Mouse (Mus musculus): ENCODE data around the gene Mas1. TPM values are rescaled to one million over a fixed set of nuclear protein-coding genes. Genes with fewer than 3 reads are reported as not detected.

Mas1 gene
- polyA plus RNA-seq, 2 experiments = 0.08 TPM; not detected in 1

DNA sequence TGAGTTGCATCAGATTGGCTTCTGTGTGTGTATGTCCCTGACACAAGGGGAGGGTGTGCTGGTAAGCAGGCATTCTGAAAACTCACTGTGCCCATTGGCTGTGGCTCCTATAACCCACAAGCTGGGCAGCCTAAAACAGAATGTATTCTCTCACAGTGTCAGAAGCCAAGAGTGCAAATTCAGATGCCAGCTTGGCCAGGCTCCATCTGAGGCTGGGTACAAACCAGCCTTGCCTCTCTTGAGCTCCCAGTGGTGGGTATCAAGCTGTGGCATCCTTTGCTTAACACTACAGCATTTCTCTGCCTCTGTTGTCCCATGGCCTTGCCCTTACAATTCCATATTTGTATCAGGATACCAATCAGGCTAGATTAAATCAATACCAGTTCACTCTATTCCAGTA lies 3.8 kb downstream of the Mas1 start:
- H3K36me3 ChIP-seq (replicated peaks; ENCODE audit: control insufficient read depth, insufficient read depth, low read depth) = no peaks in the 10 kb centered on the region
- H3K4me1 ChIP-seq (replicated peaks; ENCODE audit: control insufficient read depth in 2 of 2, insufficient read depth in 2 of 2, low read length in 1 of 2) = no peaks in the 10 kb centered on the region
- no peak overlapping the region for H3K9ac ChIP-seq (replicated peaks)
- no peak for ATAC-seq (ENCODE audit: insufficient read depth)
- no peak overlapping the region for H3K4me3 ChIP-seq (ENCODE audit: insufficient read depth in 1 of 2, low read depth in 2 of 2, low read length in 2 of 2)
- H3K27me3 ChIP-seq (ENCODE audit: control insufficient read depth, insufficient read depth, low read length) = no peaks in the 10 kb centered on the region
- H3K27ac ChIP-seq = no peak overlapping the region
- no peaks in the 10 kb centered on the region for H3K9me3 ChIP-seq (ENCODE audit: control insufficient read depth, low read length)
- DNase-seq (ENCODE audit: low read depth in 3 of 3, low spot score in 3 of 3) = no peak
- no peak overlapping the region for H3K4me2 ChIP-seq (ENCODE audit: low read depth)
- TF ChIP-seq CTCF (IDR thresholded peaks at IDR 0.05; ENCODE audit: low read depth) (no peak), EP300 (IDR thresholded peaks at IDR 0.05; ENCODE audit: low read depth) (no peak)

DNA sequence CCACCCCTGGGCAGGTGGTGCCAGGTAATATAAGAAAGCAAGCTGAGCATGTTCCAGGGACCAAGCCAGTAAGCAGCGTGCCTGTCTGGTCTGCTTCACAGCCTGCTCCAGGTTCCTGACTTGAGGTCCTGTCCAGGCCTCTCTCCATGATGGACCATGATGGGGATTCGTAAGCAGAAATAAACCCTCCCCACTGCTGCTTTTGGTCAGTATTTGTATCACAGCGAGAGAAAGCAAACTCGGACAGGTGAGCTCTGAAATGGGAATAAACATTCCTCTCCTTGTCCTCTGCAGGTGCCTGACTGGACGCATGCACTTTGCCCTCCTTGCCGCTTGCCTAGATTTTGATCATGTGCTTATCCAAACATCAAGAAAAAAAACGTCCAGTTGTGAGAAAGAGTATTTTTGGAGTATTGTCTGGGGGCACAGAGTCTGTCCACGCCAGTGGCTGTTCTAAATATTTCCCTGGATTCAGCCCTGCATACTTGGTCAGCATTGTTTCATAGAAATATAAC lies 8.9 kb downstream of the Mas1 start:
- H3K27me3 ChIP-seq (ENCODE audit: control insufficient read depth, insufficient read depth, low read length) = no peaks in the 10 kb centered on the region
- ATAC-seq (ENCODE audit: insufficient read depth) (no peak), DNase-seq (ENCODE audit: low read depth in 3 of 3, low spot score in 3 of 3) (no peak)
- H3K27ac ChIP-seq = no peak overlapping the region
- no peak overlapping the region for H3K4me3 ChIP-seq (ENCODE audit: insufficient read depth in 1 of 2, low read depth in 2 of 2, low read length in 2 of 2)
- no peaks in the 10 kb centered on the region for H3K9me3 ChIP-seq (ENCODE audit: control insufficient read depth, low read length)
- TF ChIP-seq CTCF (IDR thresholded peaks at IDR 0.05; ENCODE audit: low read depth) (no peak), EP300 (IDR thresholded peaks at IDR 0.05; ENCODE audit: low read depth) (no peak)
- 54% methylated on average over 8 of the region's 8 CpGs for WGBS (ENCODE audit: insufficient replicate concordance)
- H3K36me3 ChIP-seq (replicated peaks; ENCODE audit: control insufficient read depth, insufficient read depth, low read depth) = no peaks in the 10 kb centered on the region
- no peak overlapping the region for H3K9ac ChIP-seq (replicated peaks)
- H3K4me1 ChIP-seq (replicated peaks; ENCODE audit: control insufficient read depth in 2 of 2, insufficient read depth in 2 of 2, low read length in 1 of 2) = no peaks in the 10 kb centered on the region
- no peak overlapping the region for H3K4me2 ChIP-seq (ENCODE audit: low read depth)

DNA sequence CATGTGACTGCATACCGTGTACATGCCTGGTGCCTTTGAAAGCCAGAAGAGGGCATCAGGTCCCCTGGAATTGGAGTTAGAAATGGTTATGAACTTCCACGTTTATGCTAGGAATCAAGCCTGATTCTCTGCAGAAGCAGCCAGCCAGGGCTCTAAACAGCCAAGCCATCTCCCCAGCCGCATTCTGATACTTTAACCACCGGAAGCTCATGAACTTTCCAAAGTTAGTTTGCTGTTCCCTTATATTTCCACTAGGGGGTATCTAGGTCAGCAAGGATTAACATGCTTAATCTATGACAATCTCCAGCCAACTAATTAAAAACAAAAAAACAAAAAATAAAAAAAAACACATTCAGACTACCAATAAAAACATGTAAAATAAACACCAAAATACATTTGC lies 9.9 kb downstream of the Mas1 start:
- H3K27ac ChIP-seq = no peak overlapping the region
- DNase-seq (ENCODE audit: low read depth in 3 of 3, low spot score in 3 of 3) (no peak), ATAC-seq (ENCODE audit: insufficient read depth) (no peak)
- H3K36me3 ChIP-seq (replicated peaks; ENCODE audit: control insufficient read depth, insufficient read depth, low read depth) = no peaks in the 10 kb centered on the region
- H3K4me2 ChIP-seq (ENCODE audit: low read depth) = no peak overlapping the region
- H3K27me3 ChIP-seq (ENCODE audit: control insufficient read depth, insufficient read depth, low read length) = no peaks in the 10 kb centered on the region
- H3K4me3 ChIP-seq (ENCODE audit: insufficient read depth in 1 of 2, low read depth in 2 of 2, low read length in 2 of 2) = no peak overlapping the region
- no peaks in the 10 kb centered on the region for H3K4me1 ChIP-seq (replicated peaks; ENCODE audit: control insufficient read depth in 2 of 2, insufficient read depth in 2 of 2, low read length in 1 of 2)
- TF ChIP-seq EP300 (IDR thresholded peaks at IDR 0.05; ENCODE audit: low read depth) (no peak), CTCF (IDR thresholded peaks at IDR 0.05; ENCODE audit: low read depth) (peak; percentile 43)
- H3K9ac ChIP-seq (replicated peaks) = no peak overlapping the region
- WGBS (ENCODE audit: insufficient replicate concordance) = 28% methylated on average over 4 of the region's 4 CpGs
- no peaks in the 10 kb centered on the region for H3K9me3 ChIP-seq (ENCODE audit: control insufficient read depth, low read length)

DNA sequence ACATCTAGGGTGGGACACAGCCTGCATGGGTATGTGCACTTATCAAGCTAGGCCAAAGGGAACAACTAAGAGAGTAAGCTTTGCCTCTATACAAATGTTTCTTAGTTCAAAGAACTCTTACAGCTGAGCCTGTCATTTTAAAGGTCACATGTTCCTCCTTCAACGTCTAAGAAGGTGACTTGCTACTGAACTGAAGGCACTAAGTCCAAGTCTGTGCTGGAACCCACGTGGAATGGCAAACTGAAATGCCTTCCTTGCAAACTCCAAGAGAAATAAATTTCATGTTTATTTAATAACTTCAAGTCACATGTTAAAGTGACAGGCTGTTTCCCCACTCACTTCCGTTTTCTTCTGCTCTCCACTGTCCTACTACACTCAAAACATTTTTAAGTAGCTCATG lies 10.5 kb downstream of the Mas1 start:
- H3K27me3 ChIP-seq (ENCODE audit: control insufficient read depth, insufficient read depth, low read length) = no peaks in the 10 kb centered on the region
- H3K4me3 ChIP-seq (ENCODE audit: insufficient read depth in 1 of 2, low read depth in 2 of 2, low read length in 2 of 2) = no peak overlapping the region
- H3K9me3 ChIP-seq (ENCODE audit: control insufficient read depth, low read length) = no peaks in the 10 kb centered on the region
- no peak for DNase-seq (ENCODE audit: low read depth in 3 of 3, low spot score in 3 of 3)
- whole genome bisulfite sequencing (ENCODE audit: insufficient replicate concordance) = 36% methylated on average over 3 of the region's 3 CpGs
- H3K9ac ChIP-seq (replicated peaks) = no peak overlapping the region
- no peak overlapping the region for H3K27ac ChIP-seq
- H3K4me2 ChIP-seq (ENCODE audit: low read depth) = no peak overlapping the region
- ATAC-seq (ENCODE audit: insufficient read depth) = no peak
- no peaks in the 10 kb centered on the region for H3K4me1 ChIP-seq (replicated peaks; ENCODE audit: control insufficient read depth in 2 of 2, insufficient read depth in 2 of 2, low read length in 1 of 2)
- no peak for TF ChIP-seq EP300 (IDR thresholded peaks at IDR 0.05; ENCODE audit: low read depth)
- no peak for TF ChIP-seq CTCF (IDR thresholded peaks at IDR 0.05; ENCODE audit: low read depth)
- H3K36me3 ChIP-seq (replicated peaks; ENCODE audit: control insufficient read depth, insufficient read depth, low read depth) = no peaks in the 10 kb centered on the region

DNA sequence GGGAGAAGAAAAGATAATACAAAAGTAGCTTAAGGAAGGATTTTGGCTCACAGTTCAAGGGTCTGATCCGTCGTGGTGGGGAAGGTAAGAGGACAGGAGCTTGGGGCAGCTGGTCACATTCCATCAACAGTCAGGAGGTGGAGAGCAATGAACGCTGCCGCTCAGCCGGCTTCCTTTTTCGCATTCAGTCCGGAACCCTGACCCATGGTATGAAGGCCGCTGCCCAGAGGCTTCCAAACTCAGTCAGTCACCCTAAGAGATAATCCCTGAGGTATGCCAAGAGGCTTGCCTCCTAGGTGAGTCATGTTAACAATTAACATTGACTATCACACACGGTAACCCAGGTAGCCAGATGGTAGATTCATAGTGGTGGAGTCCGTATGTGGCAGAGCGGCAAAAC lies 13.6 kb downstream of the Mas1 start:
- no peaks in the 10 kb centered on the region for H3K9me3 ChIP-seq (ENCODE audit: control insufficient read depth, low read length)
- no peaks in the 10 kb centered on the region for H3K27me3 ChIP-seq (ENCODE audit: control insufficient read depth, insufficient read depth, low read length)
- DNase-seq (ENCODE audit: low read depth in 3 of 3, low spot score in 3 of 3) = no peak
- no peak overlapping the region for H3K4me3 ChIP-seq (ENCODE audit: insufficient read depth in 1 of 2, low read depth in 2 of 2, low read length in 2 of 2)
- no peak overlapping the region for H3K27ac ChIP-seq
- 78% methylated on average over 11 of the region's 11 CpGs for WGBS (ENCODE audit: insufficient replicate concordance)
- ATAC-seq (ENCODE audit: insufficient read depth) = no peak
- H3K9ac ChIP-seq (replicated peaks) = no peak overlapping the region
- H3K36me3 ChIP-seq (replicated peaks; ENCODE audit: control insufficient read depth, insufficient read depth, low read depth) = no peaks in the 10 kb centered on the region
- H3K4me2 ChIP-seq (ENCODE audit: low read depth) = no peak overlapping the region
- no peaks in the 10 kb centered on the region for H3K4me1 ChIP-seq (replicated peaks; ENCODE audit: control insufficient read depth in 2 of 2, insufficient read depth in 2 of 2, low read length in 1 of 2)
- TF ChIP-seq CTCF (IDR thresholded peaks at IDR 0.05; ENCODE audit: low read depth) = no peak
- TF ChIP-seq EP300 (IDR thresholded peaks at IDR 0.05; ENCODE audit: low read depth) = no peak

Data from liver, embryonic 14.5 days (tissue).